Mouse (Mus musculus) ES-E14 (cell line): ENCODE measurements around the gene Tmem130. TPM values are rescaled to one million over a fixed set of nuclear protein-coding genes. Genes with fewer than 3 reads are reported as not detected.

Experiments
- DNase-seq: peaks from one replicate; pipeline ENCODE4 v3.0.0-alpha.2; 2013; ENCODE audit warnings: low read depth, low spot score
- H3K27ac ChIP-seq: 2 replicates; pipeline ENCODE4 v1.5.1; 2012; ENCODE audit warnings: low read depth, mild to moderate bottlenecking, low read length, moderate library complexity, mixed read lengths; ENCODE audit not compliant: poor library complexity, insufficient read depth, severe bottlenecking
- H3K36me3 ChIP-seq: 2 replicates; pipeline ENCODE4 v1.6.1; 2012; ENCODE audit warnings: mild to moderate bottlenecking, low read length, moderate library complexity, mixed read lengths; ENCODE audit not compliant: control insufficient read depth, poor library complexity, insufficient read depth, severe bottlenecking
- H3K4me1 ChIP-seq, 2 experiments: fragments of 150-350 bp in 1 of 2; sonication (generic) in 1 of 2; 2 replicates each; pipeline ENCODE4 v1.6.1; 2012; ENCODE audit warnings: low read length in 2 of 2, mild to moderate bottlenecking in 1 of 2, mixed read lengths in 1 of 2; ENCODE audit not compliant: control insufficient read depth in 2 of 2, insufficient read depth in 2 of 2, poor library complexity in 1 of 2
- H3K4me3 ChIP-seq, 2 experiments: fragments of 150-350 bp in 1 of 2; sonication (generic) in 1 of 2; 2 replicates each; pipeline ENCODE4 v1.5.1; 2012; ENCODE audit warnings: low read length in 2 of 2, low read depth in 1 of 2, mild to moderate bottlenecking in 1 of 2, mixed read lengths in 1 of 2; ENCODE audit not compliant: insufficient read depth in 1 of 2, poor library complexity in 1 of 2, severe bottlenecking in 1 of 2
- H3K9ac ChIP-seq: 2 replicates; pipeline ENCODE4 v1.6.1; 2012; ENCODE audit warnings: low read depth, mild to moderate bottlenecking, low read length, mixed read lengths; ENCODE audit not compliant: poor library complexity, insufficient read depth, severe bottlenecking
- H3K9me3 ChIP-seq: fragments of 150-350 bp; sonication (generic); 2 replicates; pipeline ENCODE4 v1.6.1; 2012; ENCODE audit warnings: low read depth, mild to moderate bottlenecking, low read length; ENCODE audit not compliant: control insufficient read depth, insufficient read depth
- CHD2 ChIP-seq: IDR thresholded peaks from 2 replicates; pipeline ENCODE4 v1.6.1; 2014; ENCODE audit warnings: mild to moderate bottlenecking, low read depth, low read length, inconsistent platforms
- HCFC1 ChIP-seq: IDR thresholded peaks from 2 replicates; pipeline ENCODE4 v1.6.1; 2012; ENCODE audit warnings: low read length, inconsistent platforms, borderline replicate concordance; ENCODE audit not compliant: insufficient read depth
- MAFK ChIP-seq: IDR thresholded peaks from 2 replicates; pipeline ENCODE4 v1.6.1; 2014; ENCODE audit warnings: mild to moderate bottlenecking, low read depth, low read length, inconsistent platforms; ENCODE audit not compliant: insufficient read depth
- ZC3H11A ChIP-seq: IDR thresholded peaks from 2 replicates; pipeline ENCODE4 v1.6.1; 2012; ENCODE audit warnings: low read depth, mild to moderate bottlenecking, inconsistent platforms, low read length, borderline replicate concordance
- ZNF384 ChIP-seq: IDR thresholded peaks from 2 replicates; pipeline ENCODE4 v1.6.1; 2012; ENCODE audit warnings: low read depth, low read length, inconsistent platforms
- in situ Hi-C, 2 experiments: fragments of 600-800 bp; cut with MboI; formaldehyde crosslinking; loops; one replicate each; pipeline ENCODE4 v1.15.1; 2025; ENCODE audit warnings: low sequenced_read_pairs in 2 of 2, inconsistent platforms in 1 of 2; ENCODE audit not compliant: unreplicated experiment in 2 of 2
- total RNA-seq: library from RNA; depleted of rRNA; stranded (reverse); fragments of 300-350 nt; gene quantifications from 2 replicates; pipeline ENCODE4 v1.2.3, GENCODE M21; 2012

Gene Tmem130
- total RNA-seq, 1 experiment: 1.4 TPM

GRCm38 (mm10) chr5:144766026-144766425, 4.4 kb upstream of the Tmem130 start:
- no peaks in the 10 kb centered on the region for H3K9me3 ChIP-seq
- in situ Hi-C loops: no loop called here
- no peak for DNase-seq
- no peak overlapping the region for H3K9ac ChIP-seq
- peaks cover 1% of the 10 kb centered on the region; the same call in 1 of the 2 replicates for H3K36me3 ChIP-seq
- TF ChIP-seq MAFK (no peak), ZC3H11A (no peak), CHD2 (no peak), ZNF384 (no peak), HCFC1 (no peak)
- H3K4me1 ChIP-seq: peaks cover 2 to 3% of the 10 kb centered on the region in 2 experiments; a peak in 1 of 4 replicates
- H3K27ac ChIP-seq: no peak overlapping the region
- no peak overlapping the region for H3K4me3 ChIP-seq

- Histone ChIP-seq H3K9ac (no peak overlapping the region), H3K4me1 (peaks cover 7 to 13% of the 10 kb centered on the region in 2 experiments; a peak in 3 of 4 replicates), H3K36me3 (no peaks in the 10 kb centered on the region), H3K4me3 (no peak overlapping the region), H3K9me3 (no peaks in the 10 kb centered on the region), H3K27ac (no peak overlapping the region)
- in situ Hi-C loops: no loop called here
- no peak for DNase-seq
- TF ChIP-seq CHD2 (no peak), ZNF384 (no peak), ZC3H11A (no peak), HCFC1 (no peak), MAFK (no peak)
These were observed 3.2 kb downstream of the Tmem130 start for GRCm38 (mm10) chr5:144758422-144758821.

GRCm38 (mm10) chr5:144757402-144757801, 4.2 kb downstream of the Tmem130 start:
- DNase-seq: no peak

GRCm38 (mm10) chr5:144755191-144755590, 6.4 kb downstream of the Tmem130 start:
- Histone ChIP-seq H3K27ac (no peak overlapping the region), H3K9ac (no peak overlapping the region), H3K4me3 (no peak overlapping the region), H3K4me1 (peaks cover 7 to 15% of the 10 kb centered on the region in 2 experiments; a peak in 3 of 4 replicates), H3K9me3 (no peaks in the 10 kb centered on the region), H3K36me3 (no peaks in the 10 kb centered on the region)
- in situ Hi-C loops: no loop called here
- TF ChIP-seq CHD2: no peak
- TF ChIP-seq MAFK: no peak
- no peak for TF ChIP-seq ZC3H11A
- no peak for TF ChIP-seq ZNF384
- no peak for TF ChIP-seq HCFC1
- DNase-seq: no peak

More at GRCm38 (mm10) chr5:144757402-144757801, 4.2 kb downstream of the Tmem130 start:
- no peak overlapping the region for H3K9ac ChIP-seq
- H3K36me3 ChIP-seq: no peaks in the 10 kb centered on the region
- no peak overlapping the region for H3K27ac ChIP-seq
- peaks cover 6 to 15% of the 10 kb centered on the region in 2 experiments; a peak in 3 of 4 replicates for H3K4me1 ChIP-seq
- TF ChIP-seq ZC3H11A: no peak
- no peak for TF ChIP-seq MAFK
- TF ChIP-seq CHD2: no peak
- TF ChIP-seq HCFC1: no peak
- no peak for TF ChIP-seq ZNF384
- H3K9me3 ChIP-seq: no peaks in the 10 kb centered on the region
- no peak overlapping the region for H3K4me3 ChIP-seq
- in situ Hi-C loops: no loop called here
